Mouse (Mus musculus) neural tube, embryonic 11.5 days (tissue): ENCODE results near the gene Il22ra2. TPM values are rescaled to one million over a fixed set of nuclear protein-coding genes. Genes with fewer than 3 reads are reported as not detected.

ENCODE experiments used
- ATAC-seq: fragments of 200-750 bp; cut with Nextera tagmentation; 2 replicates; pipeline ENCODE4 v1.8.0; 2017; ENCODE audit warnings: moderate number of reproducible peaks, mild to moderate bottlenecking, moderate TSS enrichment, moderate library complexity; ENCODE audit not compliant: insufficient read depth, low FRiP score, low TSS enrichment
- DNase-seq: peaks from one replicate; pipeline ENCODE4 v3.0.0-alpha.2; 2015; ENCODE audit warnings: low spot score
- H3K27ac ChIP-seq: fragments of 300-500 bp; sonication (generic); 2 replicates; pipeline ENCODE4 v1.5.1; 2014; ENCODE audit warnings: low read depth, mild to moderate bottlenecking, low read length
- H3K27me3 ChIP-seq: fragments of 300-500 bp; sonication (generic); 2 replicates; pipeline ENCODE4 v1.6.1; 2014; ENCODE audit warnings: mild to moderate bottlenecking, low read length, mixed read lengths; ENCODE audit not compliant: control insufficient read depth, insufficient read depth
- H3K36me3 ChIP-seq: fragments of 300-500 bp; sonication (generic); 2 replicates; pipeline ENCODE4 v1.6.1; 2014; ENCODE audit warnings: mild to moderate bottlenecking, low read length, moderate library complexity, mixed read lengths; ENCODE audit not compliant: control insufficient read depth, insufficient read depth
- H3K4me1 ChIP-seq: fragments of 300-500 bp; sonication (generic); 2 replicates; pipeline ENCODE4 v1.6.1; 2014; ENCODE audit warnings: low read length, mixed read lengths; ENCODE audit not compliant: control insufficient read depth, insufficient read depth
- H3K4me2 ChIP-seq: fragments of 300-500 bp; sonication (generic); 2 replicates; pipeline ENCODE4 v1.6.1; 2014; ENCODE audit warnings: low read depth, mild to moderate bottlenecking, moderate library complexity
- H3K4me3 ChIP-seq: fragments of 300-500 bp; sonication (generic); 2 replicates; pipeline ENCODE4 v1.5.1; 2014; ENCODE audit warnings: low read depth, low read length
- H3K9ac ChIP-seq: fragments of 300-500 bp; sonication (generic); 2 replicates; pipeline ENCODE4 v1.6.1; 2014; ENCODE audit warnings: mild to moderate bottlenecking, low read length
- H3K9me3 ChIP-seq: fragments of 300-500 bp; sonication (generic); 2 replicates; pipeline ENCODE4 v1.6.1; 2016; ENCODE audit warnings: low read length; ENCODE audit not compliant: control insufficient read depth
- WGBS: fragments of 180-500 bp; shearing (Covaris S2); extraction: QIAGEN DNeasy Blood & Tissue Kit; methylation state at CpG from one replicate; pipeline ENCODE4 v1.1.7; 2014; 5-methylcytosine and 5-hydroxymethylcytosine counted together
- polyA plus RNA-seq: library from polyadenylated mRNA; unstranded; fragments of >200 nt; fragmentation: Nextera tagmentation; extraction: Ambion mirVana; gene quantifications from 2 replicates; pipeline ENCODE4 v1.2.1, GENCODE M21; 2014

The Il22ra2 gene
- polyA plus RNA-seq, 1 experiment from 2014 or later = not detected

DNA sequence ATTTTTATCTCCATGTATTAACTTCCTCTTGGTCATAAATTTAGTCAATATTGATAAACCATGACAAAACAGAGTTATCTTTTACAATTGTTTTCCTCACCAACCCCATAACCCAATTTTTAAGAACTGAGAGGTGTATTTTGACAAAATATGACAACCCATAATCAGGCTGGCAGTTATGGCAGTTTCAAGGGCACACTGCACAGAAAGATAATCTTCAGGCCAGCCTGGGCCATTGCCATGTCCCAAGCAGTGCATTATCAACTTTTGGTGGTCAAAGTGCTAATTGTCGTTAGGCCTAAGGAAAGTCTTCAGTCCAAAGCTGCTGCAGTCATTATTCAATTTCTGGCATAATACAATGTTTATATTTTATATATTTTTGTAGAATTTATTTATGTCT is 37.0 kb upstream of the Il22ra2 start:
- no peak overlapping the region for H3K4me3 ChIP-seq
- H3K4me2 ChIP-seq = no peak overlapping the region
- no peaks in the 10 kb centered on the region for H3K4me1 ChIP-seq
- no peaks in the 10 kb centered on the region for H3K36me3 ChIP-seq
- no peak for DNase-seq
- no peak overlapping the region for H3K9ac ChIP-seq
- H3K9me3 ChIP-seq = no peaks in the 10 kb centered on the region
- ATAC-seq = no peak
- 88% methylated on average over 1 of the region's 1 CpGs for WGBS
- no peak overlapping the region for H3K27ac ChIP-seq
- no peaks in the 10 kb centered on the region for H3K27me3 ChIP-seq

DNA sequence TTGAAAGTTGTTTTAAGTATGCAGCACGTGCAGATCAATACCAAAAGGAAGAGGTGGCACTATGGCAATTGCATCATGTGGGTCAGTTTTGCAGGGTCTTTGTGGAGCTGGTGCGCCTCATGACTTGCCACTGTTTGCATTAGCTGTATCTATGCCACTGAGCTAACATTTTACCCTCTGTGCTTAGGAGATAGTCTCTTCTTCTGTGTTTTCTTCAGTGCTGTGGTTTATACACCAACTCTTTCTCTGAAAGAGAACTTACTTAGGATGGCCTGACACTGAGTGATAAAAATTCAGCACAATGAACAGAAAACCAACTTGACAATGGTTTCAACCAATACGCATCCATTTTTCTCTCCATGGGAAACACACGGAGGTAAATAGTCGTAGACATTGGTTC is 35.9 kb upstream of the Il22ra2 start:
- no peak overlapping the region for H3K27ac ChIP-seq
- no peaks in the 10 kb centered on the region for H3K9me3 ChIP-seq
- no peaks in the 10 kb centered on the region for H3K27me3 ChIP-seq
- H3K4me2 ChIP-seq = no peak overlapping the region
- no peaks in the 10 kb centered on the region for H3K36me3 ChIP-seq
- H3K9ac ChIP-seq = no peak overlapping the region
- WGBS = 90% methylated on average over 5 of the region's 5 CpGs
- DNase-seq (no peak), ATAC-seq (no peak)
- H3K4me1 ChIP-seq = no peaks in the 10 kb centered on the region
- no peak overlapping the region for H3K4me3 ChIP-seq

DNA sequence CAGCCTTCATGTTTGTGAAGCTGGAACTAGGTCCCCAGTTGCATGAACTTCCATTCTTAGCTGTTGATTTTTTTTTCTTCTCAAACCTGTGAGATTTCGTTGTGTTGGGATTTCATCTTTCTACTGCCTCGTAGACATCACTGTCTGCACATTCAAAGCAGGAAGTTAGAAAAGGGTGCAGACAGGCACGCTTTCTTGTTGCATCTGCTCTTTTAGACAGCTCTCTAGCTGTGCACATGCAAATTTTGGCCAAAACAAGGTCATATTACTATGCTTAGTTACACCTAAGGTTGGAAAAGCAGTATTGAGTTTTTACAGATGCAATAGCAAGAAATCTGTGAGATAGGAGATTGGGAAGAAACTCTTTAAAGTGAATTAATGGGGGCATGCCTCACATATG is 34.5 kb upstream of the Il22ra2 start:
- Histone ChIP-seq H3K4me1 (no peaks in the 10 kb centered on the region), H3K4me2 (no peak overlapping the region), H3K9me3 (no peaks in the 10 kb centered on the region), H3K4me3 (no peak overlapping the region), H3K27me3 (no peaks in the 10 kb centered on the region), H3K27ac (no peak overlapping the region), H3K36me3 (no peaks in the 10 kb centered on the region), H3K9ac (no peak overlapping the region)
- no peak for DNase-seq
- no peak for ATAC-seq
- 81% methylated on average over 3 of the region's 3 CpGs for WGBS

DNA sequence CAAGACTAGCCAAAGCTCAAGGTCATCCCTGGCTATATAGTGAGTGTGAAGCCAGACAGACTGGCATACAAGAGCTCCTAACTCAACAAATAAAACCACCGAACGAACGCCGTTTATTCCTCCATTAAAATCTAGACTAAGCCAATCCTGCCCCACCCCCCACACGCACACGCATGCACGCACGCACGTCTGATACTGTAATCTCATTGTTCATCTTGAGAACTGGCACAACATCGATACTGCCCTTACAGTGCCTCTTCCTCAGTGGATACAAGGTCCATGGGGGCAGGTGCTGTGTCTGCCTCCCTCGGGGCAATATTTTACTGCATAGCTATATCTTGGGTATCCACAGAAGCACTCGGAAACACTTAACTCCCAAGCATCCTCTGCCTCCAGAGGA is 32.2 kb upstream of the Il22ra2 start:
- Histone ChIP-seq H3K27ac (no peak overlapping the region), H3K4me2 (no peak overlapping the region), H3K4me3 (no peak overlapping the region), H3K9ac (no peak overlapping the region), H3K27me3 (no peaks in the 10 kb centered on the region), H3K4me1 (no peaks in the 10 kb centered on the region), H3K36me3 (no peaks in the 10 kb centered on the region), H3K9me3 (no peaks in the 10 kb centered on the region)
- ATAC-seq (no peak), DNase-seq (no peak)
- 93% methylated on average over 12 of the region's 12 CpGs for WGBS

DNA sequence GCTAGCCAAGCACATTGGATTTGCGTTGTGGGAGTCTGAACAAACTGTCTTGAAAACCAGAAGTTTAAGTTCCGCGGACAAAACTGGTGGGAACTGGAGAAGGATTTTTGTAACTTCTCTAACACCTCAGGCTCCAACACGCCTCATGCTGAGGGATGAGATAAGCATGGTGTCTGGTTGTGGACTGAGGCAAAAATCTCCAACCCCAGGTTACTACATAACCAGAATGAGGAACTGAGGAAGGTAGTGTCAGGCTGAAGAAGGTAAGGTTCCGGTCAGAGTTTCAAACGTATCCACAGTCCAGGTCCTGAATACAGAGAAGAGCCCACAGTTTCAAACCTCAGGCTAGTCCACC is 30.5 kb upstream of the Il22ra2 start:
- no peaks in the 10 kb centered on the region for H3K27me3 ChIP-seq
- WGBS = 34% methylated on average over 6 of the region's 6 CpGs
- DNase-seq (no peak), ATAC-seq (no peak; the same call in 1 of the 2 replicates)
- no peaks in the 10 kb centered on the region for H3K4me1 ChIP-seq
- no peak overlapping the region for H3K9ac ChIP-seq
- no peaks in the 10 kb centered on the region for H3K9me3 ChIP-seq
- H3K27ac ChIP-seq = no peak overlapping the region
- peak overlapping the region; percentile 71; the same call in 1 of the 2 replicates for H3K4me3 ChIP-seq
- H3K36me3 ChIP-seq = no peaks in the 10 kb centered on the region
- peak overlapping the region; percentile 58 for H3K4me2 ChIP-seq

DNA sequence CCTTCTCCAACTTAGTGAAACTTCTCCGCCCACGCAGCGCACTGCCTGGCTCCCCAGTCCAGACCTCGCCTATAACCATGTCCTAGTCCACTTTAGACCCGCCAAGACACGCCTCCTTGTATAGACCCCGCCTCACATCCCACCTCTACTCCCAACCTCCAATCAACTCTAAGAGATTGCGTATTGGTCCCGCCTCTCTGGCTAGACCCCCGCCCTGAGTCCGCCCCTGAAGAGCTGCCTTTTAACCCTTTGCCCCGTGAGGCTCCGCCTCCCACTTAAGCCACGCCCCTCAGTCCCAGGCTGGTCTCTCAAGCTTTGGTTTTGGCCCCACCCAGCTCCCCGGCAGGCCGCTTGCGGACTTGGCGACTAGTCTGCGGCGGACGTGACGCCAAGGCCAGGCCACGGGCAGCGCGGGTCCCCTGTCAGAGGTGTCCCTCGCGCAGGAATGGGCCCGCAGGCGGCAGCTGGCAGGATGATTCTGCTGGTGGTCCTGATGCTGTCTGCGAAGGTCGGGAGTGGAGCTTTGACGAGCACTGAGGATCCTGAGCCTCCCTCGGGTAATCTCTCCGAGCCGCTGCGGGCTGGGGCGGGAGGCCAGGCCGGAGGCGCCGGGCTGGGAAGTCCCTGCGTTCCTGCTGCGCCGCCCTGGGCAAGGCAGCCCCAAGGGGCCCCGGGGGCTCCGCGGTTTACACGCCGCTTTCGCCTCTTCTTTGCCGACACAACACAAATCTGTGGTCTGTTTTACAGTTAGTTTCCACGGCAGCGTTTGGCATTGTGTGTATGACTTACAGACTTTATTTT is 30.0 kb upstream of the Il22ra2 start, which contains the start of gene Ifngr1:
Gene Ifngr1, plus strand, starts transcription at position 309 of the 801 bp plus-strand sequence.
- Histone ChIP-seq H3K9me3 (no peaks in the 10 kb centered on the region), H3K36me3 (no peaks in the 10 kb centered on the region), H3K27ac (no peak within 1 kb of the TSS; the same call in 1 of the 2 replicates), H3K9ac (peak within 1 kb of the TSS; percentile 69), H3K4me2 (peak within 1 kb of the TSS; percentile 58), H3K4me1 (no peaks in the 10 kb centered on the region), H3K27me3 (no peaks in the 10 kb centered on the region), H3K4me3 (peak within 1 kb of the TSS; percentile 71)
- 0% methylated on average over 52 of the region's 52 CpGs for WGBS
- peak; percentile 98 for DNase-seq
- peak; percentile 99 for ATAC-seq

DNA sequence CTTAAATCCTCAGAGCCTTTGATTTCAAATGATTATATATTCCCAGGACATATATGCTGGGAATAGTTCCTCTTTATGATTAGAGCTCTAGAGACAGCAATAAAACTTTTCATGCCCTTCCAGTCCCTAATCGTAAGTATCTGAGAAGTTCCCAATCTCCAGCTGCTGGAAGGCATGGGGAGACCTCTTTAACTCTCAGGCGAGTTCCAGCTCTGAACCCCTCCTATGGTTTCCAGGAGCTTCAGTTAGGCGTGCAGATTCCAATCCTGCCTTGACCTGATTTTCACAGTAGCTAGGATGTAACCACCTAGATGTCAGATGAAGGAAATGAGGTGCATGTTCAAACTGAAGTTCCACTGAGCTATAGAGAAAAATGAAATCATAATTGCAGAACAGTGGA is 29.2 kb upstream of the Il22ra2 start:
- Histone ChIP-seq H3K36me3 (no peaks in the 10 kb centered on the region), H3K4me1 (no peaks in the 10 kb centered on the region), H3K9me3 (no peaks in the 10 kb centered on the region), H3K4me2 (peak overlapping the region; percentile 58), H3K4me3 (peak overlapping the region; percentile 71), H3K27ac (no peak overlapping the region), H3K27me3 (no peaks in the 10 kb centered on the region), H3K9ac (peak overlapping the region; percentile 69; the same call in 1 of the 2 replicates)
- ATAC-seq (no peak), DNase-seq (no peak)
- 11% methylated on average over 3 of the region's 3 CpGs for WGBS

DNA sequence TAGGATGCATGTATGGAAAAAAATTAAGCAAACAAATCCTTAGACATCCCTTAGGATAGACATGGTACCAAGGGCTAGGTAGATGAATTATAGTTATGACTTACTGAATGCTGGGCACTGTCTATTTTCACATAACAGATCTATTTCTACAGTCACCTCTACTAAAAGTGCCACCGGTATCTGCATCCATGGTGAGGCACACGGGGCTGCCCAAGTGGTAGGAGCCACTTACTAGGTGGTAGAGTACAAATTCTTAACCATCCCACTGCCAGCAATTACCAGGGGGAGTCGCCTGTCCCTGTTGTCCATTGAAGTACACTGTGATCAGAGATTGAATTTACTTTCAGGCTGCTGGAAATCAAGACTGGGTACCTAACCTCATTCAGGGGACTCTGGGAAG is 28.5 kb upstream of the Il22ra2 start:
- Histone ChIP-seq H3K27me3 (no peaks in the 10 kb centered on the region), H3K36me3 (no peaks in the 10 kb centered on the region), H3K27ac (no peak overlapping the region), H3K4me1 (no peaks in the 10 kb centered on the region), H3K9ac (no peak overlapping the region), H3K9me3 (no peaks in the 10 kb centered on the region), H3K4me2 (no peak overlapping the region), H3K4me3 (no peak overlapping the region)
- ATAC-seq (no peak), DNase-seq (no peak)
- whole genome bisulfite sequencing = 89% methylated on average over 3 of the region's 3 CpGs

DNA sequence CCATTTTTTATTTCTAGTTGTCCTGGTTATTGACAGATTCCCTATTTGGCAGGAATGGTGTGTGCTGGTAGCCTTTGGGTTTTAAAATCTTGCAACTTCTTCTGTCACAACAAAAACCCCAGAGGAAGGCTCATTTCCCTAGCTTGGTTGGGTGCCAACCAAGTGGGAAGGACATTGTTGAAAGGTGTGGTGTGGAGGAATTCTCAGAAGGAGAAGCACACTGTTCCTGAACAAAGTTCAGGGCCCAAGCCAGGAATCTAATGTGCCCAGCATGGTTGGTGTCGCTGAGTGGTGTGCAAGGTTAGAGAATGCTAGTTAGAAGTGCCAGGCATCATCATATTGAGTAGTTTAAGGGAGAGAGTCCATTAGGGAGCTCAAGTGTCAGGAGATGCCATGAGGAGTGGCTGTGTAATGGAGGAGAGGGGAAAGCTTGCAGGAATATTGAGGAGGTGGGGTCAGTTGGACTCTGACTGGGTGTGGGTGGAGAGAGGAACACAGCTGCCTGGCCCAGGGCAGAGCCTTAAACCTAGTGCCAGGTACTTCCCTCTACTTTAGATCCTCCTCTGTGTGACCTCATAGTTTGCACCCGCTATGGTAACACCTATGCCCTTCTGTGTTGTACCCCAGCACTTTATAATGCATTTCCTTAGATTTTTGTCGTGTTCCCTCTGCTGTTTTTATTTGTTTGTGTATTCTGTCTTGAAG is 27.4 kb upstream of the Il22ra2 start:
- no peak for DNase-seq
- Histone ChIP-seq H3K36me3 (no peaks in the 10 kb centered on the region), H3K27me3 (no peaks in the 10 kb centered on the region), H3K4me2 (no peak overlapping the region), H3K4me1 (no peaks in the 10 kb centered on the region), H3K9ac (no peak overlapping the region), H3K9me3 (no peaks in the 10 kb centered on the region), H3K4me3 (no peak overlapping the region), H3K27ac (no peak overlapping the region)
- ATAC-seq = no peak
- 87% methylated on average over 3 of the region's 3 CpGs for WGBS
